Mouse (Mus musculus) thymus, adult 18-20 months (tissue): ENCODE data around the gene Slc25a53.
"Not testable (repeated sequence)": the region's sequence is repeated elsewhere in the genome, so short reads cannot be mapped to it uniquely, and the experiment has no call there.

Experiments
- DNase-seq, 2 experiments: peaks; one replicate each; pipeline ENCODE4 v3.0.0; 2022; ENCODE audit warnings: mixed read lengths in 2 of 2

Slc25a53 gene

DNA sequence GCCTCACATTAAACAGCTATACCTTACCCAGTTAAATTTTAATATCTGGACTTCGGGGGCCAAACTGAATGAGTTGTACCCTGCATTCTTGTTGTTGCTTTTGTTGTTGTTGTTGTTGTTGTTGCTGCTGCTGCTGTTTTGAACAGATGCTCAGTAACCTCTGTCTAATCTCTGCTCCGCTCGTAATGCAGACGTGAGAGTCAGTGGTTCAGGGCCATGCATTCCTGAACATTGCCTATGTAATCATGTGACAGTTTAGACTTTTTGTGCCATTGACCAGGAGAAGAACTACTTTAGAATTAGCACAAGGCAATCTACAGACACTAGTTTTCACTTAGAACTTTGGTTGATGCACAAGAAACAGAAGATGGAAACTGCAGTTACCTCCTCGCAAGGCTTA lies 79.8 kb downstream of the Slc25a53 start:
- not testable (repeated sequence) for DNase-seq

DNA sequence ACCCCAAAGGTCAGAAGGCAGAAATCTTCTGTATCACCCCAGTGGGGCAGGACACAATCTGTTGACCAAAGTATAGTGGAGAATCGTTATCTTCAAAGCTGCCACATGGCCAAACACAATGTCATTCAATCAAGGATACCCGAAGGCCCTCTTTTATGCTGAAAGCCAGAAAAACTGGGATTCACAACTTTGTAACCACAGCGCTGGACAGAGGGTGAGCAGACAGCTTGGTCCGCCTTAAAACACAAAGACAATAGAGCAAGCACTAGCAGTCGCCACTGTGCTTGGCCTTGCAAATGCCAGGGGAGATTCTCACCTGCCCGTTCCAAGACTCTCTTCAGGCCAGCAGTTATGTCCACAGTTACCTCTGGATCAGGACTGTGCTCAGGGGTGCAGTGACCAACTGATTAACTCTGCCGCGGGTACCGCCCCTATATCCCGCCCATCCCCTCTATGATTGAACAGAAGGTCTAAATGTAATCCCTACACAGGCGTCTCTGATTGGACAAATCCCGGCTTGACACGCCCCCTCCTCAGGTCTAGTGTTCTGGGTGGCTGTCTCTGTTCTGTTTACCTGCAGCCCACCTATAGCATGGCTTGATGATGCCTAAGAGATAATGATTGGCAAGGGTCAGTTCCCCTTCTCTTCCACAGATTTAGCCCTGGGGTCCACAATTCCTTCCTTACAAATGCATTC lies 80.4 kb downstream of the Slc25a53 start:
- peak in 1 of 2 experiments; percentile 51 for DNase-seq

DNA sequence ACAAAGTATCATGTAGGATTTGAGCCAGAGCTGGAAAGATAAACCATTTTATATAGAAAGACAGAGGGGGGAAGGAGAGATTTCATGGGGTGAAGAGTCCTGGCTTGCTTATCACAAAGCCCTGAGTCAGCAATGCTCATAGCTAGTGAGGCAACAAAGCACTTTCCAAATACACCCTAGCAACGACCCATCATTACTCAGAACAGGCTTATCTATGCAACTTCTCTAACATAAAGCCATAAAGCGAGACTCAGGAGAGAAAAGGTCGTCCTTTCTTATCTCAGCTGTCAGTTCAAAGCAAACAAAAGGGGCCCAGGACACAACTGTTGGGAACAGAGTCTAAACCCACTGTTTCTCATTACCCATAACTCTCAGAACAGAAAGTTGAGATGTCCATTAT lies 100.1 kb downstream of the Slc25a53 start:
- no peak for DNase-seq
